Mouse (Mus musculus) T-helper 17 cell (primary cell): ENCODE data around the gene Mctp1.

ENCODE experiments used
- in situ Hi-C, 2 experiments: fragments of 300-600 bp; cut with MboI, MseI; formaldehyde crosslinking; loops; 1 replicate in 1 of 2; 2 replicates in 1 of 2; pipeline ENCODE4 v1.15.1; 2025; ENCODE audit warnings: high pct_unique_total_duplicates in 2 of 2

Mctp1 gene

GRCm38 (mm10) chr13:76926851-76927250, 542.5 kb downstream of the Mctp1 start:
- in situ Hi-C loops, result no loop called here

- in situ Hi-C loops, result no loop called here
These were observed 543.6 kb downstream of the Mctp1 start for GRCm38 (mm10) chr13:76927875-76928440.

- in situ Hi-C loops, result no loop called here
These were observed 544.8 kb downstream of the Mctp1 start for GRCm38 (mm10) chr13:76929152-76929551.

- in situ Hi-C loops, result no loop called here
These were observed 548.6 kb downstream of the Mctp1 start for GRCm38 (mm10) chr13:76932933-76933332.

GRCm38 (mm10) chr13:76949234-76949633, 564.9 kb downstream of the Mctp1 start:
- in situ Hi-C loops, result no loop called here

GRCm38 (mm10) chr13:76967588-76967987, 583.3 kb downstream of the Mctp1 start:
- in situ Hi-C loops, result loop anchor here in 1 of 2 experiments (25.0 kb wide), 1 partner anchor 1220 kb away; the partner anchor contains the start of gene Nr2f1

- in situ Hi-C loops, result loop anchor here in 1 of 2 experiments (25.0 kb wide), 1 partner anchor 1218 kb away; the partner anchor contains the start of gene Nr2f1
These were observed 585.1 kb downstream of the Mctp1 start for GRCm38 (mm10) chr13:76969386-76969785.

GRCm38 (mm10) chr13:76971046-76971445, 586.7 kb downstream of the Mctp1 start:
- in situ Hi-C loops, result loop anchor here (10.0 to 25.0 kb wide), 2 partner anchors 224 to 1216 kb away; partner anchors contain the start of gene Nr2f1 (in 1 of the 2)

- in situ Hi-C loops, result no loop called here
These were observed 618.3 kb downstream of the Mctp1 start for GRCm38 (mm10) chr13:77002628-77003027.

GRCm38 (mm10) chr13:77003684-77004083, 619.3 kb downstream of the Mctp1 start:
- in situ Hi-C loops, result no loop called here

GRCm38 (mm10) chr13:77018851-77019250, 634.5 kb downstream of the Mctp1 start:
- in situ Hi-C loops, result no loop called here

- in situ Hi-C loops, result no loop called here
These were observed 645.3 kb downstream of the Mctp1 start for GRCm38 (mm10) chr13:77029594-77029993.

GRCm38 (mm10) chr13:77043375-77043774, 659.0 kb downstream of the Mctp1 start:
- in situ Hi-C loops, result no loop called here

GRCm38 (mm10) chr13:77045375-77045774, 661.0 kb downstream of the Mctp1 start:
- in situ Hi-C loops, result no loop called here

- in situ Hi-C loops, result no loop called here
These were observed 662.1 kb downstream of the Mctp1 start for GRCm38 (mm10) chr13:77046416-77046815.

- in situ Hi-C loops, result no loop called here
These were observed 663.0 kb downstream of the Mctp1 start for GRCm38 (mm10) chr13:77047179-77047931.

- in situ Hi-C loops, result no loop called here
These were observed 664.1 kb downstream of the Mctp1 start for GRCm38 (mm10) chr13:77048461-77048860.

- in situ Hi-C loops, result no loop called here
These were observed 665.4 kb downstream of the Mctp1 start for GRCm38 (mm10) chr13:77049736-77050135.

- in situ Hi-C loops, result no loop called here
These were observed 678.9 kb downstream of the Mctp1 start for GRCm38 (mm10) chr13:77063221-77063620.

- in situ Hi-C loops, result no loop called here
These were observed 684.5 kb downstream of the Mctp1 start for GRCm38 (mm10) chr13:77068847-77069246.

- in situ Hi-C loops, result no loop called here
These were observed 687.7 kb downstream of the Mctp1 start for GRCm38 (mm10) chr13:77072030-77072429.
